Mouse (Mus musculus) Patski (cell line): ENCODE measurements around the gene Tmco5. TPM values are rescaled to one million over a fixed set of nuclear protein-coding genes. Genes with fewer than 3 reads are reported as not detected.

Experiments
- ATAC-seq: fragments of 100-300 bp; one replicate; pipeline ENCODE4 v1.8.0; 2021
- CTCF ChIA-PET: fragments of 350-600 bp; sonication (Branson Sonifier 250); formaldehyde crosslinking; loops from one replicate; lab custom pipeline; 2022; ENCODE audit warnings: inconsistent platforms; lab: Charles Lee
- POLR2A ChIA-PET: fragments of 350-600 bp; sonication (Branson Sonifier 250); formaldehyde crosslinking; loops from one replicate; lab custom pipeline; 2022; ENCODE audit warnings: antibody characterized with exemption, inconsistent platforms; lab: Charles Lee
- DNase-seq: peaks from one replicate; pipeline ENCODE4 v3.0.0-alpha.2; 2011; ENCODE audit warnings: low read depth, low spot score
- H3K27me3 ChIP-seq: fragments of 371-371 bp; one replicate; pipeline ENCODE4 v1.5.1; 2021
- CTCF ChIP-seq: fragments of 100-300 bp; IDR thresholded peaks from one replicate; pipeline ENCODE4 v1.5.1; 2021
- in situ Hi-C: fragments of 300-500 bp; cut with MboI; formaldehyde crosslinking; loops from 3 replicates; pipeline ENCODE4 v1.11.1; 2018; ENCODE audit warnings: low pct_unique_long_range_greater_than_20kb, mixed read lengths
- polyA plus RNA-seq: library from polyadenylated mRNA; unstranded; gene quantifications from one replicate; pipeline ENCODE4 v1.2.3, GENCODE M21; 2021

The Tmco5 gene
- polyA plus RNA-seq, 1 experiment from 2014 or later = not detected

GRCm38 (mm10) chr2:116893316-116893987, 15.0 kb downstream of the Tmco5 start:
- CTCF ChIA-PET = interaction anchor here (0.8 to 8.1 kb wide), 11 partner anchors 10 to 365 kb away, joined by 3 to 103 read pairs (median 3); no protein-coding TSS in a partner anchor
- TF ChIP-seq CTCF = no peak
- POLR2A ChIA-PET = no interaction called here
- no peak for ATAC-seq
- no peak for DNase-seq
- in situ Hi-C loops = loop anchor here (5.0 kb wide), 2 partner anchors 339 to 549 kb away; no protein-coding TSS in a partner anchor
- no peaks in the 10 kb centered on the region for H3K27me3 ChIP-seq

GRCm38 (mm10) chr2:116893988-116894363, 15.5 kb downstream of the Tmco5 start:
- DNase-seq (no peak), ATAC-seq (peak; percentile 42)
- TF ChIP-seq CTCF = peak; percentile 64
- no peaks in the 10 kb centered on the region for H3K27me3 ChIP-seq
- ChIA-PET CTCF (interaction anchor here (0.8 to 8.1 kb wide), 13 partner anchors 10 to 364 kb away, joined by 3 to 103 read pairs (median 3); no protein-coding TSS in a partner anchor), POLR2A (no interaction called here)
- in situ Hi-C loops = loop anchor here (5.0 kb wide), 2 partner anchors 338 to 548 kb away; no protein-coding TSS in a partner anchor

- DNase-seq (no peak), ATAC-seq (peak; percentile 35)
- ChIA-PET CTCF (interaction anchor here (0.9 to 8.1 kb wide), 10 partner anchors 10 to 350 kb away, joined by 3 to 103 read pairs (median 4); partner anchors contain the start of gene Fam98b), POLR2A (interaction anchor here (0.9 kb wide), 1 partner anchor 222 kb away, joined by 3 read pairs; no protein-coding TSS in a partner anchor)
- H3K27me3 ChIP-seq = no peaks in the 10 kb centered on the region
- peak; percentile 77 for TF ChIP-seq CTCF
- in situ Hi-C loops = loop anchor here (5.0 kb wide), 2 partner anchors 223 to 283 kb away; partner anchors contain the start of gene Spred1
Measured at GRCm38 (mm10) chr2:116899615-116900272, 21.3 kb downstream of the Tmco5 start.

- H3K27me3 ChIP-seq = no peaks in the 10 kb centered on the region
- ChIA-PET POLR2A (interaction anchor here (0.9 kb wide), 1 partner anchor 222 kb away, joined by 3 read pairs; no protein-coding TSS in a partner anchor), CTCF (interaction anchor here (0.9 to 8.1 kb wide), 8 partner anchors 9 to 338 kb away, joined by 3 to 103 read pairs (median 4); no protein-coding TSS in a partner anchor)
- TF ChIP-seq CTCF = no peak
- in situ Hi-C loops = loop anchor here (5.0 kb wide), 1 partner anchor 222 kb away; the partner anchor contains the start of gene Spred1
- DNase-seq = no peak
- ATAC-seq = no peak
Measured at GRCm38 (mm10) chr2:116900273-116900843, 21.9 kb downstream of the Tmco5 start.

- in situ Hi-C loops = no loop called here
Measured at GRCm38 (mm10) chr2:116908268-116908667, 29.8 kb downstream of the Tmco5 start.

GRCm38 (mm10) chr2:116912334-116913070, 34.0 kb downstream of the Tmco5 start:
- ChIA-PET CTCF (no interaction called here), POLR2A (interaction anchor here (0.6 kb wide), 1 partner anchor 10 kb away, joined by 3 read pairs; no protein-coding TSS in a partner anchor)
- H3K27me3 ChIP-seq = no peaks in the 10 kb centered on the region
- in situ Hi-C loops = no loop called here
- DNase-seq = no peak
- peak; percentile 51 for ATAC-seq
- no peak for TF ChIP-seq CTCF

More at GRCm38 (mm10) chr2:116908268-116908667, 29.8 kb downstream of the Tmco5 start:
- ChIA-PET CTCF (interaction anchor here (1.8 to 1.9 kb wide), 2 partner anchors 274 to 323 kb away, joined by 5 to 6 read pairs; no protein-coding TSS in a partner anchor), POLR2A (interaction anchor here (0.6 to 0.7 kb wide), 2 partner anchors 141 to 202 kb away, joined by 4 to 5 read pairs; no protein-coding TSS in a partner anchor)
- no peaks in the 10 kb centered on the region for H3K27me3 ChIP-seq
- TF ChIP-seq CTCF = no peak
- ATAC-seq = no peak
- no peak for DNase-seq

- DNase-seq = no peak
- in situ Hi-C loops = no loop called here
- no peaks in the 10 kb centered on the region for H3K27me3 ChIP-seq
Measured at GRCm38 (mm10) chr2:116913677-116914405, 35.4 kb downstream of the Tmco5 start.

GRCm38 (mm10) chr2:116914636-116915035, 36.1 kb downstream of the Tmco5 start:
- CTCF ChIA-PET = interaction anchor here (0.5 to 1.4 kb wide), 3 partner anchors 9 to 1593 kb away, joined by 3 to 5 read pairs (median 3); no protein-coding TSS in a partner anchor
- in situ Hi-C loops = loop anchor here (5.0 kb wide), 1 partner anchor 48 kb away; no protein-coding TSS in a partner anchor
- POLR2A ChIA-PET = interaction anchor here (0.5 to 1.0 kb wide), 4 partner anchors 30 to 63 kb away, joined by 3 to 7 read pairs (median 4); no protein-coding TSS in a partner anchor
- TF ChIP-seq CTCF = no peak
- ATAC-seq (no peak), DNase-seq (no peak)
- H3K27me3 ChIP-seq = no peaks in the 10 kb centered on the region

More at GRCm38 (mm10) chr2:116913677-116914405, 35.4 kb downstream of the Tmco5 start:
- CTCF ChIA-PET = interaction anchor here (0.7 to 1.4 kb wide), 2 partner anchors 10 to 238 kb away, joined by 3 to 5 read pairs; no protein-coding TSS in a partner anchor
- no peak for ATAC-seq
- TF ChIP-seq CTCF = no peak
- POLR2A ChIA-PET = interaction anchor here (1.0 kb wide), 1 partner anchor 35 kb away, joined by 3 read pairs; no protein-coding TSS in a partner anchor
